8 mouse cellular contexts compared by ENCODE assay signal in the genomic region with DNA sequence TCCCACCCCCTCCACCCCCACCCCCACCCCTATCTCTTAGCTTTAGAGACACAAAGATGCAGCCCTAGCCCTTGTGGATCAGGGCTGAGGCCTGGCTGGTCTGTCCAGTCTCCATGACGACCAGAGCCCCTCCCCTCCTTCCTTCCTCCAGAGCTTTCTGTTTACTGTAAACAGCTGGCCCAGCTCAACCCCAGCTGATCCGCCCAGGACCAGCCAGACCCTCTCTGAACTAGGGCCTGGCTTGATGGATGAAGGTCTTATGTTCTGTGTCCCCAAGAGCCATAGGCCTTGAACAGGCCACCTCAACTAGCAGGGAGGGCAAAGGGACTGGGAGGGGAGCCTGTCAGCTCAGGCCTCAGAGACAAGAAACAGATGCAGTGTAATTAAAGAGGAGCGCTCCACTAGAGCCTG. TPM values are rescaled to one million over a fixed set of nuclear protein-coding genes. Genes with fewer than 3 reads are reported as not detected.
DNase-seq lines count a peak whose midpoint lies in the region; ATAC-seq lines count a peak whose summit lies in the region.

No protein-coding gene starts in this region.

- no peak overlapping the region for H3K4me2 ChIP-seq in embryonic facial prominence, embryonic 11.5 days (ENCODE audit: low read depth, low read length)

- WGBS in embryonic facial prominence, embryonic 11.5 days: 16% methylated on average over 3 of the region's 3 CpGs

- H3K9me3 ChIP-seq in embryonic facial prominence, embryonic 11.5 days (replicated peaks; ENCODE audit: control insufficient read depth, low read length): no peaks in the 10 kb centered on the region

- no peaks in the 10 kb centered on the region for H3K27me3 ChIP-seq in embryonic facial prominence, embryonic 11.5 days (ENCODE audit: control insufficient read depth, insufficient read depth, low read length)

- peak; percentile 63 for ATAC-seq in embryonic facial prominence, embryonic 11.5 days (replicated peaks; ENCODE audit: insufficient number of reproducible peaks, low FRiP score, low TSS enrichment, low read depth)

- H3K9ac ChIP-seq in embryonic facial prominence, embryonic 11.5 days (replicated peaks; ENCODE audit: low read length): no peak overlapping the region

- H3K27ac ChIP-seq in embryonic facial prominence, embryonic 11.5 days (replicated peaks; ENCODE audit: low read depth, low read length): no peak overlapping the region

- peak; percentile 88 for DNase-seq in ZHBTc4 (ENCODE audit: low read depth, low spot score)
- peak; percentile 51 for DNase-seq in embryonic facial prominence, embryonic 11.5 days (ENCODE audit: low spot score)
- peak; percentile 79 for DNase-seq in kidney, adult 9 months
- DNase-seq in lung, postnatal 14 days: peak; percentile 74
- DNase-seq in left cerebral cortex, adult 18-20 months (ENCODE audit: low spot score in 2 of 2): no peak
- no peak for DNase-seq in frontal cortex, postnatal 25 days (ENCODE audit: low spot score in 2 of 2)
- DNase-seq in frontal cortex, postnatal 10 days (ENCODE audit: low spot score in 2 of 2): no peak
- no peak for DNase-seq in right cerebral cortex, postnatal 4 days

- H3K4me1 ChIP-seq in embryonic facial prominence, embryonic 11.5 days (ENCODE audit: control insufficient read depth, insufficient read depth, low read length): no peaks in the 10 kb centered on the region

- no peaks in the 10 kb centered on the region for H3K36me3 ChIP-seq in embryonic facial prominence, embryonic 11.5 days (replicated peaks; ENCODE audit: control insufficient read depth, insufficient read depth, low read depth, low read length)

- H3K4me3 ChIP-seq in embryonic facial prominence, embryonic 11.5 days (ENCODE audit: low read depth, low read length): no peak overlapping the region

RNA-seq across cellular contexts. Expression of a gene that starts 16.3 kb away (rescaled TPM):
- polyA plus RNA-seq in embryonic facial prominence, embryonic 11.5 days (2014; fragmentation: Nextera tagmentation; extraction: Ambion mirVana): 9.2 and 9.6 TPM in 2 replicates
- total RNA-seq in left cerebral cortex, adult 18-20 months (2021): 10 to 100 TPM; 50.6 to 51.2 TPM

RNA-seq across cellular contexts. Expression of a gene that starts 20.8 kb away (rescaled TPM):
- polyA plus RNA-seq in embryonic facial prominence, embryonic 11.5 days (2014; fragmentation: Nextera tagmentation; extraction: Ambion mirVana): 2.9 and 3.2 TPM in 2 replicates
- 1 to 10 TPM; 1.6 to 2.3 TPM for total RNA-seq in left cerebral cortex, adult 18-20 months (2021)

RNA-seq across cellular contexts. Expression of a gene that starts 33.7 kb away (rescaled TPM):
- polyA plus RNA-seq in embryonic facial prominence, embryonic 11.5 days (2014; fragmentation: Nextera tagmentation; extraction: Ambion mirVana): 2.2 and 2.3 TPM in 2 replicates
- 10 to 100 TPM; 11.6 to 11.8 TPM for total RNA-seq in left cerebral cortex, adult 18-20 months (2021)

RNA-seq across cellular contexts. Expression of a gene that starts 46.2 kb away (rescaled TPM):
- polyA plus RNA-seq in embryonic facial prominence, embryonic 11.5 days (2014; fragmentation: Nextera tagmentation; extraction: Ambion mirVana): 0.34 and 0.46 TPM in 2 replicates
- total RNA-seq in left cerebral cortex, adult 18-20 months (2021): 1 to 10 TPM; 7.7 to 9.2 TPM

Comparison
In these comparisons a context has a peak if more than half of its experiments do, and no peak if none do; other contexts are left out.
1. DNase-seq: peak in ZHBTc4 (single experiment), embryonic facial prominence, embryonic 11.5 days (single experiment), kidney, adult 9 months (single experiment) and lung, postnatal 14 days (single experiment); none in left cerebral cortex, adult 18-20 months (0 of 2), frontal cortex, postnatal 25 days (0 of 2), frontal cortex, postnatal 10 days (0 of 2) and right cerebral cortex, postnatal 4 days (single experiment).